Mouse (Mus musculus) skeletal muscle tissue, adult 2 months (tissue): ENCODE data around the gene Eps8l3.
"Not testable (repeated sequence)": the region's sequence is repeated elsewhere in the genome, so short reads cannot be mapped to it uniquely, and the experiment has no call there.

ENCODE experiments used
- DNase-seq: peaks from one replicate; pipeline ENCODE4 v3.0.0-alpha.2; 2012; ENCODE audit warnings: low read depth, low spot score

The Eps8l3 gene

GRCm38 (mm10) chr3:107852786-107853185, 24.2 kb upstream of the Eps8l3 start:
- DNase-seq: no peak

GRCm38 (mm10) chr3:107853232-107854181, 23.5 kb upstream of the Eps8l3 start:
- no peak for DNase-seq

GRCm38 (mm10) chr3:107855368-107855767, 21.7 kb upstream of the Eps8l3 start:
- DNase-seq: no peak

GRCm38 (mm10) chr3:107857646-107858045, 19.4 kb upstream of the Eps8l3 start:
- no peak for DNase-seq

GRCm38 (mm10) chr3:107861483-107861882, 15.5 kb upstream of the Eps8l3 start:
- not testable (repeated sequence) for DNase-seq

GRCm38 (mm10) chr3:107862471-107862870, 14.6 kb upstream of the Eps8l3 start:
- no peak for DNase-seq

GRCm38 (mm10) chr3:107863471-107863870, 13.6 kb upstream of the Eps8l3 start:
- no peak for DNase-seq

- DNase-seq: peak; percentile 91
Observed at GRCm38 (mm10) chr3:107863898-107864603, 13.0 kb upstream of the Eps8l3 start.

GRCm38 (mm10) chr3:107865364-107866091, 11.5 kb upstream of the Eps8l3 start:
- no peak for DNase-seq

- DNase-seq: peak; percentile 85
Observed at GRCm38 (mm10) chr3:107867086-107867485, 9.9 kb upstream of the Eps8l3 start.

GRCm38 (mm10) chr3:107868452-107868851, 8.6 kb upstream of the Eps8l3 start:
- DNase-seq: no peak

- no peak for DNase-seq
Observed at GRCm38 (mm10) chr3:107869097-107869496, 7.9 kb upstream of the Eps8l3 start.

GRCm38 (mm10) chr3:107869925-107870324, 7.1 kb upstream of the Eps8l3 start:
- DNase-seq: no peak

- DNase-seq: no peak
Observed at GRCm38 (mm10) chr3:107873335-107874251, 3.4 kb upstream of the Eps8l3 start.

- no peak for DNase-seq
Observed at GRCm38 (mm10) chr3:107875231-107875630, 1.8 kb upstream of the Eps8l3 start.

- DNase-seq: no peak
Observed at GRCm38 (mm10) chr3:107877747-107878736, 1.0 kb downstream of the Eps8l3 start.

GRCm38 (mm10) chr3:107887674-107888495, 10.9 kb downstream of the Eps8l3 start:
- DNase-seq: no peak

- DNase-seq: not testable (repeated sequence)
Observed at GRCm38 (mm10) chr3:107889236-107889635, 12.2 kb downstream of the Eps8l3 start.
